Mouse (Mus musculus): ENCODE measurements around the gene Pcsk6. TPM values are rescaled to one million over a fixed set of nuclear protein-coding genes. Genes with fewer than 3 reads are reported as not detected.

The Pcsk6 gene
- polyA plus RNA-seq, 1 experiment: 38.5 TPM

DNA sequence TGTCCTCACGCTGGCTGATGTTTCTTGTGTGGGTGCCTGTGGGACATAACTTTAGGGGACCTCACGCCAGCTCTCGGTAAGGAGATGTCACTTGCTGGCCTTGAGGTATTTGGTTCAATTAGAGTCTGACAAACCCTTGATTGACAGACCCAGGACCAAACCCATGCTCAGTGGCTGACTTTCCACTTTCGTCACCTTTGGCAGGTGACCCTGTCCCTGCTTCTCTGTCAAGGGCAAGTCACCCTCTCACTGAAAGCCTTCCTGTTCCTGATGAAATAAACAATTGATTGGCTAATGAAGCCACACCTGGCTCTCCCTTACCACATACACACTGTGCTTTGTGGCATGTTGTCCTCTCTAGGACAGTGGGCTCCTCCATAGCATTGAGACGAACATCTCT lies 8.3 kb downstream of the Pcsk6 start:
- peaks cover 16% of the 10 kb centered on the region for H3K4me1 ChIP-seq (ENCODE audit: control insufficient read depth, insufficient read depth, low read length)
- no peaks in the 10 kb centered on the region for H3K36me3 ChIP-seq (ENCODE audit: control insufficient read depth, insufficient read depth, low read length, poor library complexity, severe bottlenecking)
- peak overlapping the region; percentile 53; the same call in 1 of the 2 replicates for H3K27ac ChIP-seq (ENCODE audit: insufficient read depth, low read length)
- no peak overlapping the region for H3K9ac ChIP-seq (ENCODE audit: low read depth, poor library complexity, severe bottlenecking)
- H3K4me3 ChIP-seq (ENCODE audit: low read depth, low read length): no peak overlapping the region
- no peaks in the 10 kb centered on the region for H3K27me3 ChIP-seq (ENCODE audit: control insufficient read depth, insufficient read depth, low read length, poor library complexity, severe bottlenecking)
- peak; percentile 72; the same call in 1 of the 2 replicates for TF ChIP-seq EP300 (IDR thresholded peaks at IDR 0.05; ENCODE audit: insufficient read depth, low read depth, low read length)
- no peak for TF ChIP-seq POLR2A (IDR thresholded peaks at IDR 0.05; ENCODE audit: insufficient read depth, low read length)
- no peaks in the 10 kb centered on the region for H3K9me3 ChIP-seq (replicated peaks; ENCODE audit: control insufficient read depth, insufficient read depth, low read length, poor library complexity, severe bottlenecking)

DNA sequence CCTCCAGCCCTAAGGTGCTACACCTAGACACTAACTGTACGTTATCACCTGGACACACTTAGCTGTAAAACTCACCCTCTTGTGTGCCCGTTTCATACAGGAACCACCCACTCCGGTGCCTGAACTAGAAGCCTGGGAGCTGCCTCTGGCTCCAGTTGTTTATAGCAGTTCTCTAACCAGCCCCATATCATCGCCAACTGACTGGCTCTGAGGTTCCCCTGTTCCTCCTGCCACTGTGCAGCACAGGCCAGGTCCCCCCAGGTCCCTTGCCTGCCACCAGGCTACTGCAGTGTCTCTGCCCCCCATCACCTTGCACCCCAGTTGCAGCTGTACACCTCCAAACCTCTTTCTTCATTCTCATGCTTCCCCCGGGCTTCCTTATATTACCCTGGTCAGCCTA lies 8.7 kb downstream of the Pcsk6 start:
- TF ChIP-seq POLR2A (IDR thresholded peaks at IDR 0.05; ENCODE audit: insufficient read depth, low read length) (no peak), CTCF (IDR thresholded peaks at IDR 0.05; ENCODE audit: low read depth, low read length) (no peak), EP300 (IDR thresholded peaks at IDR 0.05; ENCODE audit: insufficient read depth, low read depth, low read length) (no peak)

DNA sequence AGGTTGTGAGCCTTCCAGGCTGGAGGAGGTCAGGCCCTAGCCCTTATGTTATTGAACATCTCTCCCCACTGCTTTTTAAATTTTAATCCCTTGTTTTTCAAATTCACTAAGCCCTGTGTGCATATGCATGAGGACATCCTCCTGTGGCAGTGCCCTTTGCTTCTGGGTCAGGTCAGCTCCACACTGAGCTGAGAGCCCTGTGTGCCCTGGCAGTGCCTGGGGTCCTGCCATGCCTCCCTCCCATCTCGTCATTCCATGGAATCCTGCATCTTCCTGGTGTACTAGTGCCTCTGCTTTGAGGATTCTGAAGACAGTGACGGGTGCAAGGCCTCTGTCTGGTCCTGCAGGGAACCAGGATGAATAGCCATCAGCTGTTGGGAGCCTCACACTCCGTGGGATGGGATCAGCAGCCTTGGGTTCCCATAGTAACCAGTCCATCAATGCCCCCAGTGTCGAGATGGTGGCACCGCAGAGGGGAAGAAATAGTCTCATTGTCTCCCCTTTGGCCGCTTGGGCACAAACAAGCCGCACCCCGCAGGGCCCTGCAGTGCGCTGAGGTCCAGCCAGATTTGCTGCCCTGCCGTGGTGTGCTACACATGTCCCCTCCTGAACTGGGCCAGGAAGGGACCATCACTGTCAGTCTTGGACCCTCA lies 9.5 kb downstream of the Pcsk6 start:
- Histone ChIP-seq H3K4me3 (ENCODE audit: low read depth, low read length) (no peak overlapping the region), H3K27ac (ENCODE audit: insufficient read depth, low read length) (0 out of 2 replicates have a peak overlapping the region, but pooled peaks have one; percentile 53)

More for the DNA sequence above, 8.7 kb downstream of the Pcsk6 start:
- Histone ChIP-seq H3K36me3 (ENCODE audit: control insufficient read depth, insufficient read depth, low read length, poor library complexity, severe bottlenecking) (no peaks in the 10 kb centered on the region), H3K27me3 (ENCODE audit: control insufficient read depth, insufficient read depth, low read length, poor library complexity, severe bottlenecking) (no peaks in the 10 kb centered on the region), H3K4me1 (ENCODE audit: control insufficient read depth, insufficient read depth, low read length) (peaks cover 16% of the 10 kb centered on the region), H3K4me3 (ENCODE audit: low read depth, low read length) (no peak overlapping the region), H3K9ac (ENCODE audit: low read depth, poor library complexity, severe bottlenecking) (no peak overlapping the region), H3K27ac (ENCODE audit: insufficient read depth, low read length) (peak overlapping the region; percentile 53), H3K9me3 (replicated peaks; ENCODE audit: control insufficient read depth, insufficient read depth, low read length, poor library complexity, severe bottlenecking) (no peaks in the 10 kb centered on the region)

DNA sequence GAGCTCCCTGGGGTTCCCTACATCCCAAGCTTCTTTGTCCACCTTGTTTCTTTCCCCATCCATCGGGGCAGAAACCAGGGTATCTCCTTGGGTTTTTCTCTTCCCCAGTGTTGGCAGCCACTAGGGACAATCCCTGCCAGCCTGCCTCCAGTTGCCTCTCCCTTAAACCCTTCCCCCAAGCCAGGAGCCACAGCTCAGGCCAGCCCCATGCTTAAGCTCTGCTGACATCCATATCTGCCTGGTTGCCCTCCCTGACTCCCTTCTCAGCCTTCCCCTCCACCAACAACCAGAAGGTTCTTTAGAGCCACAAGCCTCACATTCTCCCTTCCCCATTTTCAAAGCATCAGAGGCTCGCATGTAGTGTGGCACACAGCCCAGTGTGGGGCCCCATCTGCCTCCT lies 10.3 kb downstream of the Pcsk6 start:
- no peak overlapping the region for H3K4me3 ChIP-seq (ENCODE audit: low read depth, low read length)
- peaks cover 17% of the 10 kb centered on the region for H3K4me1 ChIP-seq (ENCODE audit: control insufficient read depth, insufficient read depth, low read length)
- no peaks in the 10 kb centered on the region for H3K36me3 ChIP-seq (ENCODE audit: control insufficient read depth, insufficient read depth, low read length, poor library complexity, severe bottlenecking)
- TF ChIP-seq POLR2A (IDR thresholded peaks at IDR 0.05; ENCODE audit: insufficient read depth, low read length) (no peak), EP300 (IDR thresholded peaks at IDR 0.05; ENCODE audit: insufficient read depth, low read depth, low read length) (no peak), CTCF (IDR thresholded peaks at IDR 0.05; ENCODE audit: low read depth, low read length) (no peak)
- no peak overlapping the region for H3K9ac ChIP-seq (ENCODE audit: low read depth, poor library complexity, severe bottlenecking)
- H3K27me3 ChIP-seq (ENCODE audit: control insufficient read depth, insufficient read depth, low read length, poor library complexity, severe bottlenecking): no peaks in the 10 kb centered on the region
- H3K27ac ChIP-seq (ENCODE audit: insufficient read depth, low read length): peak overlapping the region; percentile 95; the same call in 1 of the 2 replicates
- no peaks in the 10 kb centered on the region for H3K9me3 ChIP-seq (replicated peaks; ENCODE audit: control insufficient read depth, insufficient read depth, low read length, poor library complexity, severe bottlenecking)

More for the DNA sequence above, 9.5 kb downstream of the Pcsk6 start:
- Histone ChIP-seq H3K9ac (ENCODE audit: low read depth, poor library complexity, severe bottlenecking) (no peak overlapping the region), H3K4me1 (ENCODE audit: control insufficient read depth, insufficient read depth, low read length) (peaks cover 16% of the 10 kb centered on the region), H3K36me3 (ENCODE audit: control insufficient read depth, insufficient read depth, low read length, poor library complexity, severe bottlenecking) (no peaks in the 10 kb centered on the region), H3K27me3 (ENCODE audit: control insufficient read depth, insufficient read depth, low read length, poor library complexity, severe bottlenecking) (no peaks in the 10 kb centered on the region), H3K9me3 (replicated peaks; ENCODE audit: control insufficient read depth, insufficient read depth, low read length, poor library complexity, severe bottlenecking) (no peaks in the 10 kb centered on the region)
- no peak for TF ChIP-seq CTCF (IDR thresholded peaks at IDR 0.05; ENCODE audit: low read depth, low read length)
- TF ChIP-seq EP300 (IDR thresholded peaks at IDR 0.05; ENCODE audit: insufficient read depth, low read depth, low read length): 0 out of 2 replicates have a peak, but pooled peaks have one; percentile 15

DNA sequence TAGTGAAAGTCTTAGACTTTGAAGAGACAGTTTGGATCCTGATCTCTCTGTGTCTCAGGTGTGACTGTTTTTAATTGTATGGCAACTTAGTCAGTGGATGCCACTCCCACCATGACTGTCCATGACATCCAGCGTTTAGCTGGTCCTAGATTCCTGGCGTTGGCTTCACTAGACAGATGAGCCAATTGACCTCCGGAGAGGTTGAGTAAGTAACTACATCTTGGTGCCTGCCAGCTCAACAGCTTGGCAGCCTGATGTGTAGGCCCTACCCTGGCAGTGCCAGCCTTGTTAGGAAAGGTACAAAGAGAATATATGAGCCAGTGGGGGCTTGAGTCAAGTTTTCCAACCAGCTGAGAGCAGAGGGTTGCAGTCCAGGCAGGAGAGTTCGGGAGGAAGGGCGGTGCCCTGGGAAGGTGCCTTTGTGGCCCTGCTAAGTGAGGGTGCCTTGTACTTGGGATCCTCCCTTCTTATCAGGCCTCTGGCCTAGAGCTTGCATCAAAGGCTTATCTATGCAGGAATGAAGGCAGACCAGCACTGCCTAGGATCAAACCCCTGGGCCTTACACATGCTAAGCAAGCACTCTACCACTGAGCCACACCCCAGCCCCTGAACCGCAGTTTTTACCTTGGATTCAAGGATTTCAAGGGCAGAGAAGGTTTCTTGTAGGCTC lies 11.8 kb downstream of the Pcsk6 start:
- Histone ChIP-seq H3K9me3 (replicated peaks; ENCODE audit: control insufficient read depth, insufficient read depth, low read length, poor library complexity, severe bottlenecking) (no peaks in the 10 kb centered on the region), H3K27me3 (ENCODE audit: control insufficient read depth, insufficient read depth, low read length, poor library complexity, severe bottlenecking) (no peaks in the 10 kb centered on the region), H3K4me1 (ENCODE audit: control insufficient read depth, insufficient read depth, low read length) (peaks cover 17% of the 10 kb centered on the region), H3K36me3 (ENCODE audit: control insufficient read depth, insufficient read depth, low read length, poor library complexity, severe bottlenecking) (no peaks in the 10 kb centered on the region), H3K9ac (ENCODE audit: low read depth, poor library complexity, severe bottlenecking) (no peak overlapping the region), H3K4me3 (ENCODE audit: low read depth, low read length) (no peak overlapping the region), H3K27ac (ENCODE audit: insufficient read depth, low read length) (peak overlapping the region; percentile 95)
- TF ChIP-seq EP300 (IDR thresholded peaks at IDR 0.05; ENCODE audit: insufficient read depth, low read depth, low read length): peak; percentile 99
- TF ChIP-seq POLR2A (IDR thresholded peaks at IDR 0.05; ENCODE audit: insufficient read depth, low read length): no peak
- no peak for TF ChIP-seq CTCF (IDR thresholded peaks at IDR 0.05; ENCODE audit: low read depth, low read length)

DNA sequence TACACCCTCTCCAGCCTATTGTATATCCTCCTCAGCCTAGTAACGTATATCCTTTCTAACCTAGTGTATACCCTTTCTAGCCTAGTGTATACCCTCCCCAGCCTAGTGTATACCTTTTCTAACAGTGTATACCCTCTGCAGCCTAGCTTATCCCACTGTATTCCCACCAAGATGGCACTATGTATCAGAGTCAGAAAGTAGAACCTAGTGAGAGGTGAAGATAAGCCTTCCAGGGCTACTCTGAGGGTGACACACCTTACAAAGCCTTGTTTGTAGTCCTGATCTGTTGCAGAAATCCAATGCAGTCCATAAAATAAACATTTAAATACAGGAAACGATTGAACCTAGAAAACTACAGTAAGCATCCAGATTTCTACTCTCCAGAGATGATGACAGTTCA lies 12.4 kb downstream of the Pcsk6 start:
- no peak overlapping the region for H3K4me3 ChIP-seq (ENCODE audit: low read depth, low read length)
- H3K4me1 ChIP-seq (ENCODE audit: control insufficient read depth, insufficient read depth, low read length): peaks cover 19% of the 10 kb centered on the region
- H3K36me3 ChIP-seq (ENCODE audit: control insufficient read depth, insufficient read depth, low read length, poor library complexity, severe bottlenecking): no peaks in the 10 kb centered on the region
- H3K27me3 ChIP-seq (ENCODE audit: control insufficient read depth, insufficient read depth, low read length, poor library complexity, severe bottlenecking): no peaks in the 10 kb centered on the region
- no peak overlapping the region for H3K9ac ChIP-seq (ENCODE audit: low read depth, poor library complexity, severe bottlenecking)
- no peaks in the 10 kb centered on the region for H3K9me3 ChIP-seq (replicated peaks; ENCODE audit: control insufficient read depth, insufficient read depth, low read length, poor library complexity, severe bottlenecking)
- H3K27ac ChIP-seq (ENCODE audit: insufficient read depth, low read length): peak overlapping the region; percentile 92
- no peak for TF ChIP-seq POLR2A (IDR thresholded peaks at IDR 0.05; ENCODE audit: insufficient read depth, low read length)
- no peak for TF ChIP-seq EP300 (IDR thresholded peaks at IDR 0.05; ENCODE audit: insufficient read depth, low read depth, low read length)
- TF ChIP-seq CTCF (IDR thresholded peaks at IDR 0.05; ENCODE audit: low read depth, low read length): no peak

All from ES-Bruce4 (cell line).